Mouse (Mus musculus) mature B cell (primary cell): ENCODE data around the gene Slc27a1.

Experiments used
- in situ Hi-C: fragments of 300-500 bp; cut with MboI; formaldehyde crosslinking; loops from 2 replicates; pipeline ENCODE4 v1.14.3; 2019

Slc27a1 gene

DNA sequence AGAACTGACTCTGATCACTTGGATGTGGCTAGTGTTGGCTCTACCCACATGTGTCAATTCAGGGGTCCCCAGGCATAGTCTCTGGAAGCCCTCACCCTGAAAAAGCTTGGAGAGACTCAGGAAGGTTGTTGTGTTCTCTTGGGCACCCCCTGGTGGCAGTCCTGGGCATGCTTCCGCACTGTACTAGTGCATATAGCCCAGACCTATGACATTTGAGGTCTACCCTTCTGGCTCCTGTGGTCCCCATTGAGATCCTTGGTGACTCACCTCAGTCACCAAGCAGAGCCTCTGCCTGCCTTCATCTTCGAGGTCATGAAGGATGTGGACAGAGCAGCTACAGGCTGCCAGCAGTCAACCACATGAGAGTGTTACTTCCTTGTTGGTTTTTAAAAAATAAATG is 18.2 kb downstream of the Slc27a1 start:
- in situ Hi-C loops = no loop called here

DNA sequence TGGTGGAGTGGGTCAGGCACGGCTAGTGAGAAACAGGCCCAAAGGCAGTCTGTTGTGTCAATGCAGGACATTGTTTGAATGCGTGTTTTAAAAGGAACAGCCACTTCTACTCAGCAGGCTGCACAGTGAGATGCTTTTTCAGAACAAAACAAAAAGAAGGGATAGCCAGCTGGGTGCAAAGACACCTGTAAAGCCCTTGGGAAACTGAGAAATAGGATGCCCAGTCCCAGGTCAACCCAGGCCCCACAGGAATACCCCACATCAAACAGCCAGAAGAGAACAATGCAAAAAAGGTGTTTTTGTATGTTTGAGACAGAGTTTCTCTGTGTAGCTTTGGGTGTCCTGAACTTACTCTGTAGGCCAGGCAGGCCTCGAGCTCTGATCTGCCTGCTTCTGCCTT is 20.1 kb downstream of the Slc27a1 start:
- in situ Hi-C loops = no loop called here

DNA sequence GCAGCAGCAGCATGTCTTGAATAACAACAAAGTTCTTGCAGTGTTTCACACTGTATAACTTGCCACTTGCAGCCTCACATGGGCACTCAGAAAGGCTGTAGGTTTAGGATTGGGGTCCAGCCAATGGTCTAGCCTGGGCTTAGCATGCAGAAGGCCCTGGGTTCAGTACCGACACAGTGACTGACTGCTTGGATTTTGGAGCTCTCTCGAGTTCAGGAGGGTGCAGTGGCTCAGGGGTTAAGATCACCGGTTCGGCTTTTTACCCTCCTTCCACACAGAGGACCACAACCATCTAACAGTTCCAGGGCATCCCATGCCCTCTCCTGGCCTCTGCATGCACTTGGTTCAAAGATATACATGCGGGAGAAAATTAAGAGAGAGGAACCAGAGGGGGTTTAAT is 22.3 kb downstream of the Slc27a1 start:
- in situ Hi-C loops = no loop called here

DNA sequence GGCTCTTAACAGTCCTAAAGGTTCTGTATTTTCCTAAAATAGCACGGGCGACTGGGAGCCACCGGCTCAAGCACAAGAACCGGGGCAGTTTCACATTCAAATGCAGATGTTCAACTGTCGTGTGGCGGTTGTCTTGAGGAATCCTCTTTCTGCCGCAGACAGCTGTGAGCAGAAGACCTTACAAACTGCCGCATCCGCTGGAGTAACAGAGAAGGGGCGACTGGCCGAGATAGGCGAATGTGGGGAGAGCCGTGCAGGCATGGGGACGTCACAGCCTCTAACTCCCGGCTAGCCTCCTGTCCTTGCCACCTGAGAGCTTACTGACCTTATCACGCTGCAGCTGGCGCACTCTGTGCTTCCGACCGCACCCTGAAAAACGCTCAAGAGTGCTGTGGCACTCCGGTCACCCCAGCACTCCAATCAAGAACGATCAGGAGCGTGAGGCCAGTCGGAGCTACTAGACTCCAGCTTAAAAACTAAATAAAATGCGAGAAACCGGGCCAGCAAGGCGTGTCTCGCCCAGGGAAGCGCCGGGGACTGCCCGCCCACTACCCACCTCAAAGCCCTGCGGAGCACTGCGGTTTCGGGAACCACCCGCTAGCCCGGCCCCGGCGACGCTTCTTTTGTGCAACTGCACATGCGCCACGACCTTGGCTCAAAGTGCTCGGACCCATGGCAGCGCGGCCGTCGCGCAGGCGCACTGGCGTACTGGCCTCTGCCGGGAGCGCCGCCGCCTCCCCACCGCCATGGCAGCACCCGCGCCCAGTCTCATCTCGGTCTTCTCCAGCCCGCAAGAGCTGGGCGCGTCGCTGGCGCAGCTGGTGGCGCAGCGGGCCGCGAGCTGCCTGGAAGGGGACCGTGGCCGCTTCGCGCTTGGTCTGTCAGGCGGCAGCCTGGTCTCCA is 23.0 kb downstream of the Slc27a1 start, which contains the start of gene Pgls:
Pgls (plus strand) TSS at position 706 of the 903 bp plus-strand sequence.
- in situ Hi-C loops = no loop called here

DNA sequence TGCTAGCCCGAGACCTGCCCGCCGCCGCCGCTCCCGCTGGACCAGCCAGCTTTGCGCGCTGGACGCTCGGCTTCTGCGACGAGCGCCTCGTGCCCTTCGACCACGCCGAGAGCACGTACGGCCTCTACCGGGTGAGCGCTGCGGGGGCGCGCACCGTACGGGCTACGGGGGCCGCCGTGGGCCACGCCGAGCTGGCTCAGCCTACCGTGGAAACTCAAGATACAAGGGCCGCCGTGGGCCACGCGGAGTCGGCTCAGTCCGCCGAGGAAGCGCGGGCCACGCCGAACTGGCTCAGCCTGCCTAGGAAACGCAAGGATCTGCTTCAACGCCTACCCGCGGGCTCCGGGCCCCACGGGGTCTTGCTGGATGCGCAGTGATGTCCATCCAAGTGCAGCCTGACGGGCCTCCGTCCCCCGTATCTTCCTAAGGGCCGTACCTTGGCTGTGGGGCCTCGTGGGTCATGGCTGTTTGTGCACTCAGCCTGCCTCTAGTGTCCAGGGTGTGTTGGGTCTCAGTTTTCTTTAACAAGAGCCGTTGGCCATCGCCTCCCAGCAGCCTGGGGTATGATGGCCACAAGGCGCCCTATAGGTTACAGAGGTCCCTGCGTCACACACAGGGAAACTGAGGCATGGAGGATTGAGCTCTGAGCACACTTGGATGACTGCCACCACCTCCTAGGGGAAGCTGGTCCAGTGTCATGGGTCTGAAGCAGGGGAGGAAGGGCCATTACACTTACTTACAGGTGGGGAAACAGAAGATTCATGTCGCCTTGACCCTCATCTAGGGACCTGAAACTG is 23.9 kb downstream of the Slc27a1 start:
- in situ Hi-C loops = no loop called here

DNA sequence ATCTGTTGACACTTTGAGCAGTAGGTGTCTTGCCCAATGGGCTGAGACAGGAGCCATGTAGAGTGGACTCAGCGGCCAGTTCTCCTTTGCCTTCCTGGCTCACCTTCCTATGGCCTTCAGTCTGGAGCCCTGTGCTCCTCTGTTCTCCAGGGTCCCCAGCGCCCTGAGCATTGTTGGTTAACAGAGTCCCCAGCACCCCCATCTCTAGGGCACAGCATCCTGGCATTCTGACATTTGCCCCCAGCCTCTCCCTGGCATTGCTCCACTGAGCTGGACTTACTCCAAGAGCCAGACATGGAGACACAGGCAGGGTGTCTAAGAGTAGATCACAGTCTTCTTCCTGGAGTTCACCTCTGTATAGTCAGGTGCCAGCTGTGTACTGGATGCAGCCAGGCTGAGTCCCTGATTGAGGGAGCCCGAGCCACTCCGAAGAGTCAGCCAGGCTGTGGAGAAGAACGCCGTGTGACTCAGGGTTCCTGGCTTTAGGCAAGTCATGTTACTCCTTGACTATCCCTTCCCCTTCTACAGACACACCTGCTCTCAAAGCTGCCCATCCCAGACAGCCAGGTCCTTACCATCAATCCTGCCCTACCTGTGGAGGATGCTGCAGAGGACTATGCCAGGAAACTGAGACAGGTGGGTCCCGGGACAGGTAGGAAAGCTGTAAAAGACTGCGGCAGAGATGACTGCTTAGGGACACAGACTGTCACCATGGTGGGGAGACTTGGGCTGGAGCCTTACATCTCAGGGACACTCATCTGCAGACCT is 25.1 kb downstream of the Slc27a1 start:
- in situ Hi-C loops = no loop called here

DNA sequence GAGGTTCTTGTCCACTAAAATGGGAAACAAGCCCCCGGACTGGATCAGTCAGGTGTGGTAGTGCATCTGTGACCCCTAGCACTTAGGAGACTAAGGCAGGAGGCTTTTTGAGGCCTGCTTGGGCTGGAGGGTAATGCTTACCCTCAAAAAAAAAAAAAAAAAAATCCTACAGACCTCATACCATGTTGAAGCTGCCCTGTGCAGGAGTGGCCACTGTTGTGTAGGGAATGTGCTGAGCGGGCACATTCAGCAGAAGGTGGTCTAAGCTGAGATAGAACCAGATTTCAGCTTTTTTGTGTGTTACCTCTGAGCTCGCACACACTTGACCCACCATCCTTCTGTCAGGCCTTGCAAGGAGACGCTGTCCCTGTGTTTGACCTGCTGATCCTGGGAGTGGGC is 25.6 kb downstream of the Slc27a1 start:
- in situ Hi-C loops = no loop called here

DNA sequence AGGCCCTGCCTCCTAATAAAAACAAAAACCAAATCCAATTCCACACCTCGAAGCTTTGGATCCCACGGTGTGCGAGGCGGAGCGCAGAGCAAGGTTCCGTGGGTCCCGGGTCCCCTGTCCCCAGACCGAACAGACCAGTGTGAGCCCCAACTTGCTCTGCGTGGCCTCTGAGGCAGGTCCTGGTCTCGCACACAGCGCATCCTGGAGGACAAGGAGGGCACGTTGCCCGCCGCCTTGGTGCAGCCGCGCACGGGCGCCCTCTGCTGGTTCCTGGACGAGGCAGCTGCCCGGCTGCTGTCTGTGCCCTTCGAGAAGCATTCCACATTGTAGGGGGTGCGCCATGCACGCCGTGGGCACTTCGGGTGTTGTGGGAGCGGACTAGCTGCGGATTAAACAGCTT is 27.2 kb downstream of the Slc27a1 start:
- in situ Hi-C loops = no loop called here

DNA sequence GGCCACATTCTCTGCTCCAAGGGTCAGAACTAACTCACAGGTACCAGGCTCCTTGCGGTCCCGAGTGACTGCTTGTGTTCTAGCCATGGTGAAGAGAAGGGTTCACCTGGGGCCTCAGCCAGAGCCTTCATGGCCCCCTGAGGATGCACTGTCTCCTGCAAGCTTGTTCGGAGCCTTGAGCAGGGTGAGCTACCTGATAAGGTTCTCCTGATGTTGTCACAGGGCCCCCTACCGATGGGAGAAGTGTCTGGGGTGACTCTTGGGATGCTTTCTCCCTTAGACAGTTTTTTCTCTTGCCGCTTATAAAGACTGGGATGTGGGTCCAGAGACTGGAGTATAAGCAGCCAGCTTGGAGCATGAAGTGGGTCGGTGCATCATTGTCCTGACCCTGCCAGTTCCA is 27.7 kb downstream of the Slc27a1 start:
- in situ Hi-C loops = no loop called here

DNA sequence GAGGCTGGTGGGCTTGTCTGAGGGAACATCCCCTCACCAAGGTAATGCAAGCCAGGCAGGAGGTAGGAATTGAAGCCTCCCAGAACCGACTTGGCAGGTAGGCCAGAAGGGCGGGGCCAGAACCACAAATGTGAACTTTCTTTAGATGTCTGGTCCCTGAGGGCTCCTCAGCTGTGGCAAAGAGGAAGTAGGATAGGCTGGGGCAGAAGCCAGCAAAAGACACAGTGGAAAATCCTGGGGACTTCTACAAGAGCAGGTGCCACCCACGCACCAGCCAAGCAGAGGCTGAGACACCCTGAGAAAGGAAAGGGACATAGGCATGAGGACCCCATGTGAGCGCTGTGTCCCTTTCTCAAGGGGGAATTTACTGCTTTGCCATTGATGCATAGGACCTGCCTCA is 28.1 kb downstream of the Slc27a1 start:
- in situ Hi-C loops = no loop called here

DNA sequence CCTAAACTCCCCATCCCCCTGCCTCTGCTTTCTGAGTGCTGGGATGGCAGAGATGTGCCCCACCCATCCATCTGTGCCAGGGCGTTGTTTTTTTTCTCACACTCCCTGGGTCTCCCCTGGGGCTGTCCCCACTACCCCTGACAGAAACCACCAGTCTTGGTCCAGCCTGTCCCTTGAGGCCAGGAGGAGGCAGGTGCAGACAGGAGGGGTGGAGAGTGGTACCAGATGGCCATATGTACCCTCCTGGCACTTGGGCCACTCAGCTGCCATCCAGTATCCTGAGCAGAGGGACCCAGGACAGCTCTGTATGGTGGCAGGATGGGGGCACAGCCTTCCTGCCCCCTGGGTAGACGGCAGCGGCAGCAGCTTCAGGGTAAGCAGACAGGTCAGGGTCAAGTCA is 28.8 kb downstream of the Slc27a1 start, which contains the start of gene Fam129c:
Fam129c (plus strand) TSS at position 198 of the 400 bp plus-strand sequence.
- in situ Hi-C loops = no loop called here

DNA sequence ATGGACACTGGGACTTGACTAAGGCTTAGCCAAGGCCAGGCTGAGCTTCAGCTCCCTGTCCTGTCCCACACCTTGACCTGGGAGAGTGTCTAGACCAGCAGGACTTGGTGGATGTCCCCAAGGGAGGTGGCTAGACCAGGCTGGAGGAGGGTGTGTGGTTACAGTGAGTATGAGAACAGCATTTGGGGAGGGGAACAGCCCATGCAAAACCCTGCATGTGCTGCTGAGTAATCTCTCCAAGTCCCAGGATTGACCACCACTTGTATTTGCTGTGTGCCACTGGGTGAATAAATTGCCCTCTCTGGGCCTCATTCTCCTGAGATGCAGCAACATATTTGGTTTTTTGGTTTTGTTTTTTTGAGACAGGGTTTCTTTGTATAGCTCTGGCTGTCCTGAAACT is 29.7 kb downstream of the Slc27a1 start:
- in situ Hi-C loops = no loop called here

DNA sequence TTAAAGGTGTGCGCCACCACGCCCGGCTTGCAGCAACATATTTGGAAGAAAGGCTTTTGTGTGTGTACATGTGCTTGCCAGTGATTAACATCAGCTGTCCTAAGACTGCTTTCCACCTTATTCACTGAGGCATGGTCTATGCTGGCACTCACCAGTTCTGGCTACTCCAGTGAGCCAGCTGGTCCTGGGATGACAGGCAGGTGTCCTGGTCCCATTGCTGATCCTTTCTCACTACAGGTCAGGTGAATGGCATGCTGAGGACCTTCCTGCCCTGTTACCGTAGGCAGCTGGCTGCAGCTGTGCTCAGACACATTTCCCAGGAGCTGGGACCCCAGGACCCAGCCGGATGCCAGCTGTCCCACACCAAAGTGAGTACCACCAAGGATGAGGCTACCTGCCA is 30.2 kb downstream of the Slc27a1 start:
- in situ Hi-C loops = no loop called here

DNA sequence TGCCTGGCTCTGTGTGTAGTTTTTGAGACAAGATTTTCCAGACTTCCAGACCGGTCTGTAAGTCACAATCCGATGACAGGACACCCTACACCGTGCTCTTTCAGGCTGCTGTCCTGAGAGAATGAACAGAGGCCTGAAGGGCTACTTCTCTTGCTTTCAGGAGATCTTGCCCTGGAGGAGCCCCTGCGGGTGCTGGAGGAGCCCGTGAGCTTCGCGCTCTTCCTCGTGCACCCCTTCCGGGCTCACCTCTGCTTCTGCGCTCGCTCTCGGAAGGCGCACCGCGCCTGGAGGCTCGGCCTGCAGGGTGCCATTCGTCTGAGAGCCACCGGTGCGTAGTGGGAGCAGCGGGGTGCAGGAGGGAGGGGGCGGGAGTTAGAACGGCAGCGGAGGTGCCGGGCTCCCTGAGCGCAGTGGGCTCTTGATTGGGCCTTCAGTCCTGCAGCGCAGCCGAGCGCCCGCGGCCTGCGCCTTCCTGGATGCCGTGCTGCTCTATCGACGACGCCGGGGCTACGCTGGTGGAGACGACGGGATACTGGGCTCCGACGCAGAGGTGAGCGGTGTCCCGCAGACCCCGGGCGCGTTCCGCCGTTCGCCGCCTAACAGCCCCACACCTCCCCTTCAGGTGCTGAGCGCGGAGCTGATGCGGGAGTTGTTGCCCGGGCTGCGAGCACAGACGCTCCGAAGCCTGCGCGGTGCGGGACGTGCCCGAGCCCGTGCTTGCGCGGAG is 33.4 kb downstream of the Slc27a1 start:
- in situ Hi-C loops = no loop called here

DNA sequence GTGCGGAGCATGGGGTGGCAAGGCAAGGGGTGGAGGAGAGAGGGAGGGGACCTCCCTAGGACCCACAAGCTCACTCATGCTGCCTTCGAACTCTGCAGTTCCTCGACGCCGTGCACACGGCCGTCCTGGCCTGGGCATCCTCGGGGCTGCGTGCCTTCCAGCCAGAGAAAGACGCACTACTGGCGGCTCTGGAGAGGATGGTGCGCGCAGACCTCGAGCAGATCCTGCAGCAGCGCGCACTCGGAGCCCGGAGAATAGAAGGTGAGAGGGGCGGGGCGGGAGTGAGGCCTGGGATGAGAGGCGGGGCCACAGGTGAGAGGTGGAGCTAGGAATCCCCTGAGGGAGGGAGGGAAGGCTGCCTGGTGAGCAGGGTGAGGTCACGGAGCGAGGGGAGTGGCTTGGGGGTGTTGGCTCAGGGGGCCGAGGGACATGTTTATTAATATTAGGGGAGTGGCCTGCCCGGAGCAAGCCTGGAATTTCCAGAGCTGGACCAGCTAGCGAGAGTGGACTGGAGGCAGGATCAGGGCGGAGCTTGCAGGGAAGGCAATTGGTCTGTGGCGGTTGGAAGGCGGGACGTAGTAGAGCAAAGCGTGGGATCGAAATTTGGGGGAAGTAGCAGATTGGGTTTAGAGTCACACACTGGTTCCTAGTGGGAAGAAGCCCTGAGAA is 34.1 kb downstream of the Slc27a1 start:
- in situ Hi-C loops = no loop called here

DNA sequence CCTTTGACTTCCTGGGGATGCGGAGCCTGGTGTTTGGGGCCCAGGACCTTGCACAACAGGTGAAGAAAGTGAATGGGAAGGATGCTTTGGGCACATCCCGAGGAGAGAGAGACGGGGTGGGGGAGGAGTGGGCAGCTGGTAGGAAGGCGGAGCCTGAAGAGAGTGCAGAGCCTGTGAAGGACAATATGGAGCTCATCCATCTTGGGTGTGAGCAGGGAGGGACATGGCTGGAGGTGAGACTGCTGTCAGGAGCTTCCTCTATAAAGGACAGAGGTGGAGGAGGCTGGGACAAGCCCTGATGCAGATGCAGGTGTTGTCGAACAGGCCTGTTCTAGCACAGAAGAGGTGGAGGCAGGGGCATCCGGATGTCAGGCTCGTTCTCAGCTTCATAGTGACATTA is 35.3 kb downstream of the Slc27a1 start:
- in situ Hi-C loops = no loop called here

DNA sequence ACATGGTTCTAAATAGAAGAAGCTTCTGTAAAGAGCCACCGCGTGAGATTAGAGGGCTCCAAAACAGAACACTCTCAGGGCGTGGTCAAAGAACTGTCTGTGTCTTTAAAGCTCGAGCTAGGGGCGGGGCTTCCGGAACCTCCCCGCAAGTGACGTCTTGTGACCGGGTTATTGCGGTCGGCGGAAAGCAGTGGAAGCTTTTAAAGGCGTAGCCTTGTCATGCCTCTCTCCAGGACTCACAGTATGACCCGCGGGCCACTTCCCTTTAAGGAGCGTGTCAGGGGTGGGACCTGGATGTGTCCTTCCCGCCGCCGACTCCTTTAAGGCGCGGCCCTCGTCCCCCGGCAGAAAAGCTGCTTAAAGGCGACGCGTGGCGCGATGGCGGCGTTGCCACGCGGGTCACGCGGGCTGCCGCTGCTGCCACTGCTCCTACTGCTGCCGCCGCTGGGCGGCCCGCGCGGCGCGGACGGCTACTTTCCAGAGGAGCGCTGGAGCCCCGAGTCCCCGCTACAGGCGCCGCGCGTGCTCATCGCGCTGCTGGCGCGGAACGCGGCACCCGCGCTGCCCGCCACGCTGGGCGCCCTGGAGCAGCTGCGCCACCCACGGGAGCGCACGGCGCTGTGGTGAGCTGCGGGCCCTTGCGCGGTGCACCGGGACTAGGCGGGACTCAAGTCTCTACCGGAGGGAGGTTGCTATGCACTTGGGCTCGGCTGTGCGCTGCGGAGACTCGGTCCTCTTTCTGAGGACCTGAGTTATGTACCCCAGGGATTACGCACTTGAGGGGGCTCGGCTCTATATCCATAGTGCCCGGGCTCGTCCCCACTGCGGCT is 42.4 kb downstream of the Slc27a1 start, which contains the start of gene Colgalt1:
Colgalt1 (plus strand) TSS at position 177 of the 830 bp plus-strand sequence.
- in situ Hi-C loops = no loop called here

DNA sequence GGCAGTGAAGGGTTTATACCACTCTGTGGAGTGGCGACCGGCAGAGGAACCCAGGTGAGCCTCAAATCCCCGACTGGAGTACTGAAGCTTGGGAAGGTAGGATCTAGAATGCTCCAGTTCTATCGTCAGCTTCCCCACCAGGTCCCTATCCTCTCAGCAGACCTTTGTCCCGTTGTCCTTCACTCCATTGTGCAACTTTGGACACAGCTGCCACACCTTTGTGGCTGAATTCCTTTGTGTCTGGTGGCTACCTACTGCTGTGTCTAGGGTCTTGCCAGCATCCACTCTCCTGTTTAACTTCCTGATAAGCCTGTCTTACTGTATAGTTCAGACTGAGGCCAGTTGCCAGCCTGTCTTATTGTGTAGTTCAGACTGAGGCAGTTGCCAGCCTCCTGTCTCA is 43.5 kb downstream of the Slc27a1 start:
- in situ Hi-C loops = no loop called here

DNA sequence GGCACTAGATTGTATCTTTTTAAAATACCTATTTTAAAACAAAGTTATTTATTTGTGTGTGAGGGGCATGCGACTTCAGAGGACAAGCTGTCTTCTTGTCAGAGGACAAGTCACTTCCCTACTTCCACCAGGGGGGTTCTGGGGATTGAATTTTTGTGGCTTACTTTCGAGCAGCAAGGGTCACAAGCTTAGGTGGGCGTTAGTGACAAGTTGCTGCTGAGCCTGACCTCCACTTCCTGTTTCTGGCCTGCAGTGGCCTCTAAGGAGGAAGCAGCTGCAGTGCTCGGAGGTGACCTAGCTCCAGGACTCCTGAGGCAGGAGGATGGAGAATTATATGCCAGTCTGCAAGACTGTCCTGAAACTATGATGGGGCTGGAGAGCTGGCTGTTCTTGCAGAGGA is 44.7 kb downstream of the Slc27a1 start:
- in situ Hi-C loops = no loop called here

DNA sequence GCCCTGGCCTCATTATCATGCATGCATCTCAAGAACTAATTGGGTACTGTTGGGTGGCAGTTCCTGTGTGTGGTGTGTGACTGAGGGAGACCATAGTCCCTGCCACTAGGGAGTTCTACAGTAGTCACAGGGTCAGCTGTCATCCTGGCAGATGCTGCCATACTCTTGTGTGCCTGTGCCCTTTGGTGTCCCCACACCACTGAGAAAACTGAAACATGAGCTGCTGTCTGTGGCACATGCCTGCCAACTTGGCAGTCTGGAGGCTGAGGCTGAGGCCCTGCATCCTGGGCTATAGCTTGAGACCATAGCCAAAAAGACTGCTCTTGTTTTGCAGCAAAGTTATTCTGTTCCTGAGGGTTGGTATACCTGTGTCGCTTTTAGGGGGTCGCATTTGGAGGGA is 51.1 kb downstream of the Slc27a1 start:
- in situ Hi-C loops = no loop called here
